Mouse (Mus musculus) cerebellum, adult 2 months (tissue): Measurements from ENCODE around the gene Elovl7.

Experiments
- CTCF ChIP-seq: fragments of 200-500 bp; IDR thresholded peaks from 2 replicates; pipeline ENCODE4 v1.5.1; 2011; ENCODE audit warnings: low read depth, mild to moderate bottlenecking, control low read depth, low read length, moderate library complexity, borderline replicate concordance; ENCODE audit not compliant: insufficient read depth
- POLR2A ChIP-seq: fragments of 200-500 bp; IDR thresholded peaks from 2 replicates; pipeline ENCODE4 v1.6.1; 2011; ENCODE audit warnings: low read length, control low read depth, borderline replicate concordance; ENCODE audit not compliant: insufficient read depth

DNA sequence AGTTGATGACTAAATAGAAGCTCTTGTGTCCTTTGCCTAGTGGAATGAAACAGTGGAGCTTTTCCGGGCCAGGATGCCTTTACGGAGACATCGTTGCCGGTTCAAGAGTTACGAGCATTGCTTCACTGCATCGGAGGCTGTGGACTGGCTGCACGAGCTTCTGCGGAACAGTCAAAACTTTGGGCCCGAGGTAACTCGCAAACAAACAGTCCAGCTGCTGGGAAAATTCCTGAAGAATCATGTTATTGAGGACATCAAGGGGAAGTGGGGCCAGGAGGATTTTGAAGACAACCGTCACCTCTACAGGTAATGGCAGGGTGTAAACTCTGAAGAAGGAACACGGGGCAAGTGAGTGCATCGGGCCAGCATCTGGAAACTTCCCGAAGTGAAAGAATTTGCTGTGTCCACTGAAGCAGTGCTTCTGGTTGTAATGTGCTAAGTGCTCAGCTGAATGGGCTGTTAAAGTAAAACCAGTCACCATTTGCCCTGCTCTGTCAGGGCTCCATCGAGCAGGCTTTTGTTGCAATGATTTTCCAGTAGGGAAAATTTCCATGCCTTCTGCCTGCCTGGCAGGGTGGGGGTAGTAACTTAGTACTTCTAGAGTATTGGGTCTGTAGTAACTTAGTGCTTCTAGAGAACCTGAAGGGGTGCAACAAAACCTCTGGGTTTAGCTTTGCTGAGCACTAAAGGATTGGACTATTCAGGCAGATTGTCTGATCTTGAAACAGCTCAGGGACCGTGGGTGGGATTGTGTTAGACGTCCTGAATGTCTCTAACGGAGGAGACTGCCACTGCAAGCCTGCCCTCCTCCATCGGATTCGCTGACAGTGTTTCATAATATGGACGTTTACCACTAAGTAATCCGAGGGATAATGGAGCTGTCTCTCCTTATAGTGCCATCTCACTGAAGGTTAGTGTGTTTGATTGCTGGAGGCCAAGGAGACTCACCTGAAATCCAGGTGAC is 109.9 kb downstream of the Elovl7 start:
- TF ChIP-seq POLR2A, result no peak
- TF ChIP-seq CTCF, result no peak
